Mouse (Mus musculus) ES-E14 (cell line): ENCODE data around the gene Selenof. TPM values are rescaled to one million over a fixed set of nuclear protein-coding genes. Genes with fewer than 3 reads are reported as not detected.

Source experiments
- DNase-seq: peaks from one replicate; pipeline ENCODE4 v3.0.0-alpha.2; 2013; ENCODE audit warnings: low read depth, low spot score
- H3K27ac ChIP-seq: 2 replicates; pipeline ENCODE4 v1.5.1; 2012; ENCODE audit warnings: low read depth, mild to moderate bottlenecking, low read length, moderate library complexity, mixed read lengths; ENCODE audit not compliant: poor library complexity, insufficient read depth, severe bottlenecking
- H3K36me3 ChIP-seq: 2 replicates; pipeline ENCODE4 v1.6.1; 2012; ENCODE audit warnings: mild to moderate bottlenecking, low read length, moderate library complexity, mixed read lengths; ENCODE audit not compliant: control insufficient read depth, poor library complexity, insufficient read depth, severe bottlenecking
- H3K4me1 ChIP-seq, 2 experiments: fragments of 150-350 bp in 1 of 2; sonication (generic) in 1 of 2; 2 replicates each; pipeline ENCODE4 v1.6.1; 2012; ENCODE audit warnings: low read length in 2 of 2, mild to moderate bottlenecking in 1 of 2, mixed read lengths in 1 of 2; ENCODE audit not compliant: control insufficient read depth in 2 of 2, insufficient read depth in 2 of 2, poor library complexity in 1 of 2
- H3K4me3 ChIP-seq, 2 experiments: fragments of 150-350 bp in 1 of 2; sonication (generic) in 1 of 2; 2 replicates each; pipeline ENCODE4 v1.5.1; 2012; ENCODE audit warnings: low read length in 2 of 2, low read depth in 1 of 2, mild to moderate bottlenecking in 1 of 2, mixed read lengths in 1 of 2; ENCODE audit not compliant: insufficient read depth in 1 of 2, poor library complexity in 1 of 2, severe bottlenecking in 1 of 2
- H3K9ac ChIP-seq: 2 replicates; pipeline ENCODE4 v1.6.1; 2012; ENCODE audit warnings: low read depth, mild to moderate bottlenecking, low read length, mixed read lengths; ENCODE audit not compliant: poor library complexity, insufficient read depth, severe bottlenecking
- H3K9me3 ChIP-seq: fragments of 150-350 bp; sonication (generic); 2 replicates; pipeline ENCODE4 v1.6.1; 2012; ENCODE audit warnings: low read depth, mild to moderate bottlenecking, low read length; ENCODE audit not compliant: control insufficient read depth, insufficient read depth
- CHD2 ChIP-seq: IDR thresholded peaks from 2 replicates; pipeline ENCODE4 v1.6.1; 2014; ENCODE audit warnings: mild to moderate bottlenecking, low read depth, low read length, inconsistent platforms
- HCFC1 ChIP-seq: IDR thresholded peaks from 2 replicates; pipeline ENCODE4 v1.6.1; 2012; ENCODE audit warnings: low read length, inconsistent platforms, borderline replicate concordance; ENCODE audit not compliant: insufficient read depth
- MAFK ChIP-seq: IDR thresholded peaks from 2 replicates; pipeline ENCODE4 v1.6.1; 2014; ENCODE audit warnings: mild to moderate bottlenecking, low read depth, low read length, inconsistent platforms; ENCODE audit not compliant: insufficient read depth
- ZC3H11A ChIP-seq: IDR thresholded peaks from 2 replicates; pipeline ENCODE4 v1.6.1; 2012; ENCODE audit warnings: low read depth, mild to moderate bottlenecking, inconsistent platforms, low read length, borderline replicate concordance
- ZNF384 ChIP-seq: IDR thresholded peaks from 2 replicates; pipeline ENCODE4 v1.6.1; 2012; ENCODE audit warnings: low read depth, low read length, inconsistent platforms
- in situ Hi-C, 2 experiments: fragments of 600-800 bp; cut with MboI; formaldehyde crosslinking; loops; one replicate each; pipeline ENCODE4 v1.15.1; 2025; ENCODE audit warnings: low sequenced_read_pairs in 2 of 2, inconsistent platforms in 1 of 2; ENCODE audit not compliant: unreplicated experiment in 2 of 2
- total RNA-seq: library from RNA; depleted of rRNA; stranded (reverse); fragments of 300-350 nt; gene quantifications from 2 replicates; pipeline ENCODE4 v1.2.3, GENCODE M21; 2012

The Selenof gene
- total RNA-seq, 1 experiment = 513 TPM

- TF ChIP-seq ZC3H11A (no peak), HCFC1 (no peak), CHD2 (no peak), ZNF384 (no peak), MAFK (no peak)
- no peak for DNase-seq
- no peak overlapping the region for H3K4me3 ChIP-seq
- peaks cover 6% of the 10 kb centered on the region for H3K9me3 ChIP-seq
- 0 out of 2 replicates have a peak, but pooled peaks cover 3% of the 10 kb centered on the region for H3K36me3 ChIP-seq
- no peak overlapping the region for H3K27ac ChIP-seq
- in situ Hi-C loops = no loop called here
- H3K4me1 ChIP-seq = peaks cover 0 to 6% of the 10 kb centered on the region in 2 experiments; a peak in 2 of 4 replicates
- H3K9ac ChIP-seq = no peak overlapping the region
Observed at GRCm38 (mm10) chr3:144615459-144615858, 45.4 kb downstream of the Selenof start.

DNA sequence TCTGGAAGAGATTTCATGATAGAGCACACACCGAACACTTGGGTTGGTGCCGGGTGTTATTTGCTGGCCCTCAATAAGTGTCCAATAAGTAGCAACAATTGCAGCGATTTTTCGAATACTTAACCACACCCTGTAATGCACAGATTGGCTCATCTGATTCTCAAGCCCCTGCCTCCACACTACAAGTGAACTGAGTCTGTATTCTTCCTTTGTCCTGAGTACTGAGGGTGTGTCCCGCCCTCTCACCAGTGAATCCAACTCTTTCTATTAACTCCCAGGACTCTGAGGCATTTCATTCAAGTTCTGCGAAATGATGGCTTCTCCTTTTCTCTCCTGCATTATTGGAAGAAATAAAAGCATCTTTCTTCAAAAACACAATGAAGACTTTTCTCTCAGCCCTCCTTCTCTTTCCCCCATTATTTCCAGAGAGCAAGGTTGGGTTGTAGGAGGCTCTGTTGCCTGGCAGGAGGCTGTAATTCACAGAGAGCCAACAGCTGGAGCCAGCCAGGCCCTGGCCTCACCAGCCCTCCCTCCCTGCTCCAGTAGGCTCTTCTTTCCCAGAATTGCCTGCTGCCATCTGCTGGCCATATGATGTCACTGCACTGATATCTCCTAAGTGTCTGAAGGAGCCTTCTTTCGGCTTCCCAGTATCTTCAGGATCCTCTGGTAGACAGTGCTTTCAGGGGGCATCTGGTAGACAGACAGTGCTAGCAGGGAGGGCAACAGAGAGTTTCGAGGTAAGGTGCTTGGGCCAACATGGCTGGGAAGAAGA is 46.7 kb downstream of the Selenof start:
- DNase-seq = peak; percentile 69
- Histone ChIP-seq H3K27ac (no peak overlapping the region), H3K9me3 (peaks cover 6% of the 10 kb centered on the region), H3K4me1 (peaks cover 0 to 3% of the 10 kb centered on the region in 2 experiments; a peak in 2 of 4 replicates), H3K36me3 (0 out of 2 replicates have a peak, but pooled peaks cover 3% of the 10 kb centered on the region), H3K9ac (no peak overlapping the region), H3K4me3 (no peak overlapping the region)
- no peak for TF ChIP-seq ZC3H11A
- TF ChIP-seq MAFK = no peak
- TF ChIP-seq HCFC1 = no peak
- TF ChIP-seq CHD2 = no peak
- TF ChIP-seq ZNF384 = no peak
- in situ Hi-C loops = no loop called here

GRCm38 (mm10) chr3:144617633-144618180 is 47.6 kb downstream of the Selenof start:
- in situ Hi-C loops = no loop called here
- Histone ChIP-seq H3K36me3 (0 out of 2 replicates have a peak, but pooled peaks cover 3% of the 10 kb centered on the region), H3K4me1 (no peaks in the 10 kb centered on the region; a peak in 1 of 4 replicates), H3K9ac (no peak overlapping the region), H3K9me3 (peaks cover 8% of the 10 kb centered on the region), H3K4me3 (no peak overlapping the region), H3K27ac (no peak overlapping the region)
- TF ChIP-seq MAFK (no peak), CHD2 (no peak), ZNF384 (no peak), HCFC1 (no peak), ZC3H11A (no peak)
- DNase-seq = no peak

GRCm38 (mm10) chr3:144622930-144623612 is 53.0 kb downstream of the Selenof start:
- Histone ChIP-seq H3K27ac (no peak overlapping the region), H3K9me3 (peaks cover 11% of the 10 kb centered on the region), H3K9ac (no peak overlapping the region), H3K36me3 (no peaks in the 10 kb centered on the region), H3K4me1 (no peaks in the 10 kb centered on the region), H3K4me3 (no peak overlapping the region)
- no peak for DNase-seq
- TF ChIP-seq MAFK (no peak), HCFC1 (no peak), CHD2 (no peak), ZC3H11A (no peak), ZNF384 (no peak)
- in situ Hi-C loops = no loop called here
